Mouse (Mus musculus) CH12.LX (cell line): Measurements from ENCODE around the gene Mars2.

Experiments used
- BHLHE40 ChIP-seq: IDR thresholded peaks from 2 replicates; pipeline ENCODE4 v1.6.1; 2011; ENCODE audit warnings: mild to moderate bottlenecking, low read depth, low read length, improper control_type of control experiment
- CTCF ChIP-seq, 2 experiments: IDR thresholded peaks in 1 of 2; conservative IDR thresholded peaks in 1 of 2; 2 replicates each; pipeline ENCODE4 v1.5.1; 2011 to 2012; ENCODE audit warnings: low read depth in 2 of 2, low read length in 2 of 2, improper control_type of control experiment in 1 of 2, inconsistent platforms in 1 of 2, mild to moderate bottlenecking in 1 of 2, moderate library complexity in 1 of 2
- MAX ChIP-seq: IDR thresholded peaks from 2 replicates; pipeline ENCODE4 v1.6.1; 2011; ENCODE audit warnings: low read length, improper control_type of control experiment
- POLR2A ChIP-seq: IDR thresholded peaks from 2 replicates; pipeline ENCODE4 v1.6.1; 2011; ENCODE audit warnings: low read depth, mild to moderate bottlenecking, improper control_type of control experiment, low read length
- TCF12 ChIP-seq: IDR thresholded peaks from 2 replicates; pipeline ENCODE4 v1.6.1; 2014; ENCODE audit warnings: low read depth, mild to moderate bottlenecking, inconsistent platforms, low read length, improper control_type of control experiment

GRCm38 (mm10) chr1:55217191-55217590, 19.8 kb upstream of the Mars2 start:
- TF ChIP-seq BHLHE40 (no peak), TCF12 (no peak), CTCF (conservative IDR thresholded peaks at IDR 0.05 in 1 of 2, IDR thresholded peaks at IDR 0.05 in 1 of 2; ENCODE audit: low read depth in 2 of 2, low read length in 2 of 2) (no peak), MAX (no peak), POLR2A (no peak)
